Mouse (Mus musculus) heart, embryonic 16.5 days (tissue): ENCODE measurements around the gene Cypt15. TPM values are rescaled to one million over a fixed set of nuclear protein-coding genes. Genes with fewer than 3 reads are reported as not detected.
"Not testable (repeated sequence)": the region's sequence is repeated elsewhere in the genome, so short reads cannot be mapped to it uniquely, and the experiment has no call there.

Experiments
- ATAC-seq: fragments of 200-750 bp; cut with Nextera tagmentation; replicated peaks from 2 replicates; pipeline ENCODE4 v1.8.0; 2017; ENCODE audit warnings: moderate number of reproducible peaks; ENCODE audit not compliant: insufficient read depth, low FRiP score; ENCODE audit errors: extremely low read depth
- H3K27ac ChIP-seq: fragments of 300-500 bp; sonication (generic); 2 replicates; pipeline ENCODE4 v1.5.1; 2014; ENCODE audit warnings: mild to moderate bottlenecking, low read length, control low read depth, moderate library complexity
- H3K27me3 ChIP-seq: fragments of 300-500 bp; sonication (generic); 2 replicates; pipeline ENCODE4 v1.6.1; 2014; ENCODE audit warnings: low read length, mixed read lengths; ENCODE audit not compliant: control insufficient read depth, insufficient read depth
- H3K36me3 ChIP-seq: fragments of 300-500 bp; sonication (generic); 2 replicates; pipeline ENCODE4 v1.6.1; 2014; ENCODE audit not compliant: control insufficient read depth, insufficient read depth
- H3K4me1 ChIP-seq: fragments of 300-500 bp; sonication (generic); 2 replicates; pipeline ENCODE4 v1.6.1; 2014; ENCODE audit warnings: low read length, mixed read lengths; ENCODE audit not compliant: control insufficient read depth, insufficient read depth
- H3K4me2 ChIP-seq: fragments of 300-500 bp; sonication (generic); 2 replicates; pipeline ENCODE4 v1.6.1; 2014; ENCODE audit warnings: low read depth, mild to moderate bottlenecking, control low read depth, low read length
- H3K4me3 ChIP-seq: fragments of 300-500 bp; sonication (generic); 2 replicates; pipeline ENCODE4 v1.5.1; 2014; ENCODE audit warnings: mild to moderate bottlenecking, control low read depth, low read length
- H3K9ac ChIP-seq: fragments of 300-500 bp; sonication (generic); 2 replicates; pipeline ENCODE4 v1.6.1; 2014; ENCODE audit warnings: low read length, control low read depth
- H3K9me3 ChIP-seq: fragments of 300-500 bp; sonication (generic); replicated peaks from 2 replicates; pipeline ENCODE4 v1.6.1; 2016; ENCODE audit warnings: low read length; ENCODE audit not compliant: control insufficient read depth
- WGBS: fragments of 180-500 bp; shearing (Covaris S2); extraction: QIAGEN DNeasy Blood & Tissue Kit; methylation state at CpG from one replicate; pipeline ENCODE4 v1.1.7; 2014; 5-methylcytosine and 5-hydroxymethylcytosine counted together
- polyA plus RNA-seq: library from polyadenylated mRNA; unstranded; fragments of >200 nt; fragmentation: Nextera tagmentation; extraction: Ambion mirVana; gene quantifications from 2 replicates; pipeline ENCODE4 v1.2.1, GENCODE M21; 2015

The Cypt15 gene
- polyA plus RNA-seq: not detected in 2 replicates

GRCm38 (mm10) chrX:39345967-39346366 lies at the start of gene Cypt15:
TSS of gene Cypt15 (plus strand) at chrX:39346267.
- WGBS: 57% methylated on average over 1 of the region's 1 CpGs

GRCm38 (mm10) chrX:39370932-39371331 lies 24.9 kb downstream of the Cypt15 start:
- ATAC-seq: no peak
- WGBS: 63% methylated on average over 2 of the region's 2 CpGs

More at GRCm38 (mm10) chrX:39345967-39346366, at the start of gene Cypt15:
- H3K27me3 ChIP-seq, H3K4me2 ChIP-seq, H3K4me1 ChIP-seq, H3K9ac ChIP-seq, H3K4me3 ChIP-seq, ATAC-seq, H3K9me3 ChIP-seq, H3K36me3 ChIP-seq, H3K27ac ChIP-seq: not testable (repeated sequence)

GRCm38 (mm10) chrX:39378830-39379229 lies 32.8 kb downstream of the Cypt15 start:
- no peak overlapping the region for H3K4me3 ChIP-seq
- no peak for ATAC-seq
- no peak overlapping the region for H3K27ac ChIP-seq
- no peak overlapping the region for H3K9ac ChIP-seq
- no peaks in the 10 kb centered on the region for H3K4me1 ChIP-seq
- no peaks in the 10 kb centered on the region for H3K9me3 ChIP-seq
- H3K36me3 ChIP-seq: no peaks in the 10 kb centered on the region
- WGBS: 51% methylated on average over 2 of the region's 2 CpGs
- H3K4me2 ChIP-seq: no peak overlapping the region
- no peaks in the 10 kb centered on the region for H3K27me3 ChIP-seq

More at GRCm38 (mm10) chrX:39370932-39371331, 24.9 kb downstream of the Cypt15 start:
- Histone ChIP-seq H3K4me2 (no peak overlapping the region), H3K36me3 (no peaks in the 10 kb centered on the region), H3K27ac (no peak overlapping the region), H3K27me3 (no peaks in the 10 kb centered on the region), H3K4me3 (no peak overlapping the region), H3K9ac (no peak overlapping the region), H3K9me3 (no peaks in the 10 kb centered on the region), H3K4me1 (no peaks in the 10 kb centered on the region)

GRCm38 (mm10) chrX:39383806-39384205 lies 37.7 kb downstream of the Cypt15 start:
- no peak overlapping the region for H3K4me3 ChIP-seq
- no peaks in the 10 kb centered on the region for H3K4me1 ChIP-seq
- H3K4me2 ChIP-seq: no peak overlapping the region
- H3K36me3 ChIP-seq: no peaks in the 10 kb centered on the region
- no peak overlapping the region for H3K27ac ChIP-seq
- H3K9me3 ChIP-seq: no peaks in the 10 kb centered on the region
- no peaks in the 10 kb centered on the region for H3K27me3 ChIP-seq
- ATAC-seq: no peak
- H3K9ac ChIP-seq: no peak overlapping the region
- 52% methylated on average over 2 of the region's 2 CpGs for WGBS
